Mouse (Mus musculus): Measurements from ENCODE around the gene Ncoa3. TPM values are rescaled to one million over a fixed set of nuclear protein-coding genes. Genes with fewer than 3 reads are reported as not detected.

Ncoa3 gene
- polyA plus RNA-seq, 1 experiment from 2014 or later, result 18.5 TPM

DNA sequence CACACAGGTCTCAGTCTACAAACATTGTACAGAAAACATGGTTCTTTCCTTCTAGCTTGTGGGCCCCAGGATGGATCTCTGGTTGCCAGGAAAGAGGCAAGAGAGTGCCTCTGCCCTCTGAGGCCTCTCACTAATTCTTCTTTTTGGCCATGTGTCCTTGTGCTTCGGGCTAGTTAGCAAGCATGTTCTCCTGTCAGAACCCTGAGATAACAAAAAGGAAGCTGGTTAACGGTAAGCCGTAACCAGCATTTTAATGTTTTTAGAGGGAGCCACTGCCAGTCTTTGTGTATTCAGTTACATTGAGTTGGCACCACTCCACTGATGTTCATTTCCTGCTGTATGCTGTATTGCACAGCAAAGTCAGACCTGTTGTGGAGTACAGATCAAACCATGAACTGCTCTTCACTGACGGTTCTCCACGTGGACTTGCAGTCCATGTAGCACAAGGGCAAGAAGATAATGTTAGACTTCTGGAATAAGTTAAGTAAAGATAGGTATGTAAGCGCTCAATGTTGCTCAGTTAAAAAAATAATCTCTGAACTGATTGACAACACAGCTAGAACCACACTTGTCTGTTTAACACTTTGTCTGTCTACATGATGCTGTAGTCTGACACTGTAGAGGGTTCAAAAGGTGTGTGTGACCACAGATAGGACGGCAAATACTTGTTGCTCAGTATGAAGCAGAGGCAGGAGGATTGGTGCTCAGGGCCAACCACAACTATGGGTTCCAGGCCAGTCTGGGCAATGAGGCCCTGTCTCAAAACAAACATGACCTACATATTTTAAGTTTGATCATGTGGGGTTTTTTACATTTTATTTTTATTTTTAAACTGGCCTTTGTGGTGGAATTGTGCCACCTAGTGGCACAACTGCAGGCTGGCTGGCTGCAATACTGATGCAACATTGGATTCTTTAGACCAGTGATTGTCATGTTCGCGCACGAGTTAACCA lies 53.4 kb downstream of the Ncoa3 start:
- Histone ChIP-seq H3K4me1 (ENCODE audit: control insufficient read depth, insufficient read depth, low read length) (no peaks in the 10 kb centered on the region), H3K27me3 (ENCODE audit: control insufficient read depth, insufficient read depth, low read length) (no peaks in the 10 kb centered on the region), H3K4me3 (ENCODE audit: low read depth, low read length) (no peak overlapping the region), H3K9me3 (ENCODE audit: control insufficient read depth, low read length) (no peaks in the 10 kb centered on the region), H3K27ac (ENCODE audit: low read depth, low read length) (no peak overlapping the region), H3K9ac (replicated peaks; ENCODE audit: low read depth, low read length) (no peak overlapping the region), H3K4me2 (ENCODE audit: low read depth, low read length) (no peak overlapping the region), H3K36me3 (ENCODE audit: control insufficient read depth, insufficient read depth, low read length) (peaks cover 10% of the 10 kb centered on the region; the same call in 1 of the 2 replicates)
- WGBS, result 74% methylated on average over 10 of the region's 10 CpGs
- ATAC-seq (ENCODE audit: low read depth), result no peak

GRCm38 (mm10) chr2:166047931-166048330 lies 55.5 kb downstream of the Ncoa3 start:
- no peak for ATAC-seq (ENCODE audit: low read depth)
- WGBS, result 98% methylated on average over 4 of the region's 4 CpGs
- no peaks in the 10 kb centered on the region for H3K27me3 ChIP-seq (ENCODE audit: control insufficient read depth, insufficient read depth, low read length)
- no peaks in the 10 kb centered on the region for H3K4me1 ChIP-seq (ENCODE audit: control insufficient read depth, insufficient read depth, low read length)
- no peak overlapping the region for H3K27ac ChIP-seq (ENCODE audit: low read depth, low read length)
- H3K9me3 ChIP-seq (ENCODE audit: control insufficient read depth, low read length), result no peaks in the 10 kb centered on the region
- no peak overlapping the region for H3K4me2 ChIP-seq (ENCODE audit: low read depth, low read length)
- no peak overlapping the region for H3K4me3 ChIP-seq (ENCODE audit: low read depth, low read length)
- no peak overlapping the region for H3K9ac ChIP-seq (replicated peaks; ENCODE audit: low read depth, low read length)
- H3K36me3 ChIP-seq (ENCODE audit: control insufficient read depth, insufficient read depth, low read length), result peaks cover 22% of the 10 kb centered on the region

GRCm38 (mm10) chr2:166048852-166049251 lies 56.4 kb downstream of the Ncoa3 start:
- Histone ChIP-seq H3K4me2 (ENCODE audit: low read depth, low read length) (no peak overlapping the region), H3K36me3 (ENCODE audit: control insufficient read depth, insufficient read depth, low read length) (peaks cover 22% of the 10 kb centered on the region), H3K9me3 (ENCODE audit: control insufficient read depth, low read length) (no peaks in the 10 kb centered on the region), H3K27ac (ENCODE audit: low read depth, low read length) (no peak overlapping the region), H3K4me1 (ENCODE audit: control insufficient read depth, insufficient read depth, low read length) (no peaks in the 10 kb centered on the region), H3K27me3 (ENCODE audit: control insufficient read depth, insufficient read depth, low read length) (no peaks in the 10 kb centered on the region), H3K4me3 (ENCODE audit: low read depth, low read length) (no peak overlapping the region), H3K9ac (replicated peaks; ENCODE audit: low read depth, low read length) (no peak overlapping the region)
- 80% methylated on average over 7 of the region's 7 CpGs for WGBS
- no peak for ATAC-seq (ENCODE audit: low read depth)

DNA sequence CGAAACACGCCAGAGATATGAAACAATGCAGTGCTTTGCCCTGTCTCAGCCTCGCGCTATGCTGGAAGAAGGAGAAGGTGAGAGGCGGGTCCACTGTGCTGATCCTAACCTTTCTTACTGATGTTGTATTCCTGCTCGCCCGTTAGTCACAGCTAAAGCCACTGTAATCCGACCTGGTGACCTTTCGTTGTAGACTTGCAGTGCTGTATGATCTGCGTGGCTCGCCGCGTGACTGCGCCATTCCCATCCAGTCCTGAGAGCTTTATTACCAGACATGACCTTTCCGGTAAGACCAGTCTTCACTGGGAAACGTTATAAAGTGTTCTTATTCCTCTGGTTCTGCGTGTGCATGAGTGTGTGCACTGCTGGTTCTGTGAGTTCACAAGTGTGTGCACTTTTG lies 59.0 kb downstream of the Ncoa3 start:
- no peaks in the 10 kb centered on the region for H3K9me3 ChIP-seq (ENCODE audit: control insufficient read depth, low read length)
- ATAC-seq (ENCODE audit: low read depth), result no peak
- H3K4me3 ChIP-seq (ENCODE audit: low read depth, low read length), result no peak overlapping the region
- WGBS, result 92% methylated on average over 17 of the region's 17 CpGs
- peaks cover 32% of the 10 kb centered on the region for H3K36me3 ChIP-seq (ENCODE audit: control insufficient read depth, insufficient read depth, low read length)
- no peak overlapping the region for H3K9ac ChIP-seq (replicated peaks; ENCODE audit: low read depth, low read length)
- H3K4me2 ChIP-seq (ENCODE audit: low read depth, low read length), result no peak overlapping the region
- no peaks in the 10 kb centered on the region for H3K27me3 ChIP-seq (ENCODE audit: control insufficient read depth, insufficient read depth, low read length)
- no peak overlapping the region for H3K27ac ChIP-seq (ENCODE audit: low read depth, low read length)
- no peaks in the 10 kb centered on the region for H3K4me1 ChIP-seq (ENCODE audit: control insufficient read depth, insufficient read depth, low read length)

GRCm38 (mm10) chr2:166051966-166052365 lies 59.5 kb downstream of the Ncoa3 start:
- H3K4me3 ChIP-seq (ENCODE audit: low read depth, low read length), result no peak overlapping the region
- H3K4me2 ChIP-seq (ENCODE audit: low read depth, low read length), result no peak overlapping the region
- H3K4me1 ChIP-seq (ENCODE audit: control insufficient read depth, insufficient read depth, low read length), result no peaks in the 10 kb centered on the region
- ATAC-seq (ENCODE audit: low read depth), result no peak
- no peaks in the 10 kb centered on the region for H3K27me3 ChIP-seq (ENCODE audit: control insufficient read depth, insufficient read depth, low read length)
- H3K27ac ChIP-seq (ENCODE audit: low read depth, low read length), result no peak overlapping the region
- H3K36me3 ChIP-seq (ENCODE audit: control insufficient read depth, insufficient read depth, low read length), result peaks cover 32% of the 10 kb centered on the region
- WGBS, result 91% methylated on average over 7 of the region's 7 CpGs
- H3K9ac ChIP-seq (replicated peaks; ENCODE audit: low read depth, low read length), result no peak overlapping the region
- no peaks in the 10 kb centered on the region for H3K9me3 ChIP-seq (ENCODE audit: control insufficient read depth, low read length)

DNA sequence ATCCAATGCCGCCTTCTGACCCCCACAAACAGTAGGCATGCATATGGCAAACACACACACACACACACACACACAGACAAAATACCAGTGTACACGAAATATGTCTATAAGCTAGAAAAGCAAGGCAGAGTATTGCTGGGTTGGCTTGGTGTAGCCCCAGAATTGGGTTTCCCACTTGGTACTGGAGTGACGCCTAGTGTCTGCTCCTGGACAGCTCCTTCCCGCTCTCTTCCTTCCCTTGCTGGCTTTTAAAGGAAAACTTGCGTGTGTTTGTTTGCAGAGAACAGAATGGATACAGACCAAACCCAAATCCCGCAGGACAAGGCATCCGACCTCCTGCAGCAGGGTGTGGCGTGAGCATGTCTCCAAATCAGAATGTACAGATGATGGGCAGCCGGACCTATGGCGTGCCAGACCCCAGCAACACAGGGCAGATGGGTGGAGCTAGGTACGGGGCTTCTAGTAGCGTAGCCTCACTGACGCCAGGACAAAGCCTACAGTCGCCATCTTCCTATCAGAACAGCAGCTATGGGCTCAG lies 61.6 kb downstream of the Ncoa3 start:
- Histone ChIP-seq H3K9ac (replicated peaks; ENCODE audit: low read depth, low read length) (no peak overlapping the region), H3K4me3 (ENCODE audit: low read depth, low read length) (no peak overlapping the region), H3K27me3 (ENCODE audit: control insufficient read depth, insufficient read depth, low read length) (no peaks in the 10 kb centered on the region), H3K4me1 (ENCODE audit: control insufficient read depth, insufficient read depth, low read length) (no peaks in the 10 kb centered on the region), H3K27ac (ENCODE audit: low read depth, low read length) (no peak overlapping the region), H3K36me3 (ENCODE audit: control insufficient read depth, insufficient read depth, low read length) (peaks cover 29% of the 10 kb centered on the region), H3K4me2 (ENCODE audit: low read depth, low read length) (no peak overlapping the region), H3K9me3 (ENCODE audit: control insufficient read depth, low read length) (no peaks in the 10 kb centered on the region)
- WGBS, result 94% methylated on average over 14 of the region's 14 CpGs
- ATAC-seq (ENCODE audit: low read depth), result no peak

GRCm38 (mm10) chr2:166059684-166060423 lies 67.4 kb downstream of the Ncoa3 start:
- H3K9ac ChIP-seq (replicated peaks; ENCODE audit: low read depth, low read length), result no peak overlapping the region
- 83% methylated on average over 7 of the region's 7 CpGs for WGBS
- peaks cover 19% of the 10 kb centered on the region for H3K36me3 ChIP-seq (ENCODE audit: control insufficient read depth, insufficient read depth, low read length)
- H3K27ac ChIP-seq (ENCODE audit: low read depth, low read length), result no peak overlapping the region
- ATAC-seq (ENCODE audit: low read depth), result no peak
- no peaks in the 10 kb centered on the region for H3K27me3 ChIP-seq (ENCODE audit: control insufficient read depth, insufficient read depth, low read length)
- H3K4me3 ChIP-seq (ENCODE audit: low read depth, low read length), result no peak overlapping the region
- H3K4me1 ChIP-seq (ENCODE audit: control insufficient read depth, insufficient read depth, low read length), result no peaks in the 10 kb centered on the region
- H3K4me2 ChIP-seq (ENCODE audit: low read depth, low read length), result no peak overlapping the region
- H3K9me3 ChIP-seq (ENCODE audit: control insufficient read depth, low read length), result no peaks in the 10 kb centered on the region

- Histone ChIP-seq H3K27ac (ENCODE audit: low read depth, low read length) (no peak overlapping the region), H3K27me3 (ENCODE audit: control insufficient read depth, insufficient read depth, low read length) (no peaks in the 10 kb centered on the region), H3K4me3 (ENCODE audit: low read depth, low read length) (no peak overlapping the region), H3K4me1 (ENCODE audit: control insufficient read depth, insufficient read depth, low read length) (no peaks in the 10 kb centered on the region), H3K4me2 (ENCODE audit: low read depth, low read length) (no peak overlapping the region), H3K36me3 (ENCODE audit: control insufficient read depth, insufficient read depth, low read length) (peaks cover 26% of the 10 kb centered on the region), H3K9me3 (ENCODE audit: control insufficient read depth, low read length) (no peaks in the 10 kb centered on the region), H3K9ac (replicated peaks; ENCODE audit: low read depth, low read length) (no peak overlapping the region)
- 87% methylated on average over 1 of the region's 1 CpGs for WGBS
- no peak for ATAC-seq (ENCODE audit: low read depth)
These were observed 69.6 kb downstream of the Ncoa3 start for GRCm38 (mm10) chr2:166062008-166062407.

DNA sequence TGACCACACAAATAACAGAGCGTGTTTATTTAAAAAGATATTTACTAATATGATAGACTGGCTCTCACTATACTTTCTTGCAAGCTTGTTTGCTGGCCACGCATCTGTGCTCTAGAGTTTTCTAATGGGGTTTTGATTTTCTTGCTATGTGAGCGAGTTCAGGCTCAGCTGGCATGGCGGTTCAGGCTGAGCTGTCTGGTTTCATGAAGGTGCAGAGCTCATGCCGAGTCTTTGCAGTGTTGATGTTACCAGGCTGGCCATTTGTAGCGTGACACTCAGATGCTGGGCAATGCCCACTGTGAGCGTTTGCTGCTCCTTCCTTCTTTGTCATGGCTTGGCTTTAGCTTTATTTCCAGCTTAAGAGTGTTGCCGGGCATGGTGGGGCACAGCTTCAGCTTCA lies 70.0 kb downstream of the Ncoa3 start:
- ATAC-seq (ENCODE audit: low read depth), result no peak
- no peak overlapping the region for H3K27ac ChIP-seq (ENCODE audit: low read depth, low read length)
- no peak overlapping the region for H3K9ac ChIP-seq (replicated peaks; ENCODE audit: low read depth, low read length)
- H3K9me3 ChIP-seq (ENCODE audit: control insufficient read depth, low read length), result no peaks in the 10 kb centered on the region
- no peaks in the 10 kb centered on the region for H3K27me3 ChIP-seq (ENCODE audit: control insufficient read depth, insufficient read depth, low read length)
- WGBS, result 95% methylated on average over 8 of the region's 8 CpGs
- no peaks in the 10 kb centered on the region for H3K4me1 ChIP-seq (ENCODE audit: control insufficient read depth, insufficient read depth, low read length)
- peaks cover 26% of the 10 kb centered on the region for H3K36me3 ChIP-seq (ENCODE audit: control insufficient read depth, insufficient read depth, low read length)
- H3K4me3 ChIP-seq (ENCODE audit: low read depth, low read length), result no peak overlapping the region
- no peak overlapping the region for H3K4me2 ChIP-seq (ENCODE audit: low read depth, low read length)
